Mouse (Mus musculus) heart, embryonic 15.5 days (tissue): ENCODE results near the gene Ublcp1. TPM values are rescaled to one million over a fixed set of nuclear protein-coding genes. Genes with fewer than 3 reads are reported as not detected.

Experiments used
- ATAC-seq: fragments of 200-750 bp; cut with Nextera tagmentation; replicated peaks from 2 replicates; pipeline ENCODE4 v1.8.0; 2017; ENCODE audit warnings: low read depth, moderate TSS enrichment; ENCODE audit not compliant: insufficient number of reproducible peaks, insufficient read depth, low FRiP score
- H3K27ac ChIP-seq: fragments of 300-500 bp; sonication (generic); 2 replicates; pipeline ENCODE4 v1.5.1; 2015; ENCODE audit warnings: mild to moderate bottlenecking, inconsistent platforms
- H3K27me3 ChIP-seq: fragments of 300-500 bp; sonication (generic); 2 replicates; pipeline ENCODE4 v1.6.1; 2015; ENCODE audit warnings: inconsistent platforms
- H3K36me3 ChIP-seq: fragments of 300-500 bp; sonication (generic); 2 replicates; pipeline ENCODE4 v1.6.1; 2015; ENCODE audit warnings: mild to moderate bottlenecking, inconsistent platforms
- H3K4me1 ChIP-seq: fragments of 300-500 bp; sonication (generic); replicated peaks from 2 replicates; pipeline ENCODE4 v1.6.1; 2015; ENCODE audit warnings: inconsistent platforms
- H3K4me2 ChIP-seq: fragments of 300-500 bp; sonication (generic); 2 replicates; pipeline ENCODE4 v1.6.1; 2015; ENCODE audit warnings: inconsistent platforms, mild to moderate bottlenecking, moderate library complexity
- H3K4me3 ChIP-seq: fragments of 300-500 bp; sonication (generic); 2 replicates; pipeline ENCODE4 v1.5.1; 2015; ENCODE audit warnings: mild to moderate bottlenecking, inconsistent platforms
- H3K9ac ChIP-seq: fragments of 300-500 bp; sonication (generic); 2 replicates; pipeline ENCODE4 v1.6.1; 2015; ENCODE audit warnings: mild to moderate bottlenecking, inconsistent platforms
- H3K9me3 ChIP-seq: fragments of 300-500 bp; sonication (generic); replicated peaks from 2 replicates; pipeline ENCODE4 v1.6.1; 2016; ENCODE audit warnings: inconsistent platforms
- WGBS: fragments of 180-500 bp; shearing (Covaris S2); methylation state at CpG from one replicate; pipeline ENCODE4 v1.1.7; 2015; ENCODE audit warnings: mixed read lengths; 5-methylcytosine and 5-hydroxymethylcytosine counted together
- polyA plus RNA-seq: library from polyadenylated mRNA; unstranded; fragments of >200 nt; fragmentation: Nextera tagmentation; extraction: Ambion mirVana; gene quantifications from 2 replicates; pipeline ENCODE4 v1.2.1, GENCODE M21; 2015

Ublcp1 gene
- polyA plus RNA-seq, 1 experiment from 2014 or later = 38.7 TPM

DNA sequence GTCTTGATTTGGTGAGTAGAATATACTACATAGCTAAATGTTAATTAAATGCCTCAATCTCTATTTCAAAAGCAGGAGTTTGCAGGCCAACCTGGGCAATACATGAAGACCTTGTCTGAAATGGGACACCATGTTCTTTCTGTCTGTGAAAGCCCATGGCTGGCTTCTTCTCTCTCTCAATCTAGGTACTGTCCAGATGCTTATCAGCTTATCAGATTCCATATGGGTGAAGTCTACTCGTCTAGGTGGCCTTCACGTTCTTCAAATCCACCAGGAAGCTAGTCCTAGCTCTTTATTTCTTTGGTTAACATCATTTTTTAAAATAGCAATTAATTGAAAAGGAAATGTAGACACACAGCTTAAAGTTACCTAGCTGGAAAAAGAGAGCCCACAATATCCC is 39.6 kb upstream of the Ublcp1 start:
- H3K36me3 ChIP-seq = no peaks in the 10 kb centered on the region

DNA sequence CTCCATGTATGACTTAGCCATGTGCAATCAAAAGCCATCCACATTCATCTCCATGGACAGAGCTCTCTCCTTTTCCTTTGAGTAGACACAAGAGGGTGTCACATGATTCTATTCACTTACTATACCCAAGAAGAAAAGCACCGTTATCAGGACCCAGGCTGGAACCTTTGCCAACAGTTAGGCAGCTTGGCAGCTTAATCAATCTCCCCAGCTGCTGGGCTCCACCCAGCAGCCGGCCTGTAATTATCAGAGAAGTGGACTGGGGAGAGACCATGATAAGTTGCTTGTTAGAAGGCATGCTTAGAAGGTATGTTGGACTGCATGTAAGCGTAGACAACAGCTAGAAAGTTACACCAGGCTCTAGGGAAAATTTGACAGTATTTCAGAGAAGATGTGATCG is 38.6 kb upstream of the Ublcp1 start:
- no peak overlapping the region for H3K9ac ChIP-seq
- H3K4me3 ChIP-seq = no peak overlapping the region
- peaks cover 11% of the 10 kb centered on the region for H3K4me1 ChIP-seq
- H3K9me3 ChIP-seq = no peaks in the 10 kb centered on the region
- H3K4me2 ChIP-seq = no peak overlapping the region; the same call in 1 of the 2 replicates
- H3K27me3 ChIP-seq = no peaks in the 10 kb centered on the region
- no peak overlapping the region for H3K27ac ChIP-seq
- no peaks in the 10 kb centered on the region for H3K36me3 ChIP-seq
- 30% methylated on average over 4 of the region's 4 CpGs for WGBS
- ATAC-seq = no peak

More for the DNA sequence above, 39.6 kb upstream of the Ublcp1 start:
- Histone ChIP-seq H3K9me3 (no peaks in the 10 kb centered on the region), H3K4me1 (peaks cover 11% of the 10 kb centered on the region), H3K4me3 (no peak overlapping the region), H3K9ac (no peak overlapping the region), H3K27me3 (no peaks in the 10 kb centered on the region), H3K27ac (no peak overlapping the region), H3K4me2 (no peak overlapping the region)
- ATAC-seq = no peak
- WGBS = 77% methylated on average over 2 of the region's 2 CpGs

DNA sequence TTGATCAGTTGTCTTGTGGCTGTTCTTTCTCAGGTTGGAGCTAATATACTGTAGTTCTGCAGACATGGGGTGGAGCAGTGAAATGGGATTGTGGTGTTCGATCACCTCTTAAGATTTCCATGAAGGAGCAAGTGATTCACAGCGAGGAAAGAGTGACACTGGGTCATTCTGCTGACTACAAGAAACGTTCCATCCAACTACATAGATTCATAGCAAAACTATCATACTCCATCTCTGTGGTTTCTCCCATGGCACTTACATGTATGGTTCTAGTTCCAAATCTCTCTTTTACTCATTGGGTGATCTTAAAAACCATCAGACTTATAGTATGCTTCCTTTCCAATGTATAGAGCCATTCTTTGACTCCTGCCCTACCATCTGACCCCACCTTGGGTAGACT is 34.5 kb upstream of the Ublcp1 start:
- no peaks in the 10 kb centered on the region for H3K36me3 ChIP-seq
- 78% methylated on average over 3 of the region's 3 CpGs for WGBS
- no peaks in the 10 kb centered on the region for H3K27me3 ChIP-seq
- H3K9me3 ChIP-seq = no peaks in the 10 kb centered on the region
- no peak overlapping the region for H3K27ac ChIP-seq
- peaks cover 7% of the 10 kb centered on the region for H3K4me1 ChIP-seq
- H3K4me3 ChIP-seq = no peak overlapping the region
- H3K9ac ChIP-seq = no peak overlapping the region
- ATAC-seq = no peak
- no peak overlapping the region for H3K4me2 ChIP-seq

DNA sequence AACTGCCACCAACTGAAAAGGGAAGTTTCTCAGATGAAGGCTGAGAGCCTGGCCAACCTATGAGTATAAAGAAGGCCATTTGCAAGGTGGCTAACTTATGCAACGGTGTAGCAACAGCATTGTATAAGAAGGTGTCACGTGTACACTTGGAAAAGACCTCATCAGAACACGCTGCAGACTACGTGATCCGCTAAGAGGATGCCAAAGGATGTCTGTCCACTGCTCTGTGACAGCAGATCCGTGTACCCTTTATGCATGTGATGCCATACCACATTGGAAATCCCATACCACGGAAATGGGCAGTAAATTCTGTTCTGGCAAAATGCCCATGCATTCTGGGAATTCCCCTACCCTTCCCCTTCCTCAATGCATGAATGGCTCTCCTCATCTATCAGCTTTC is 33.8 kb upstream of the Ublcp1 start:
- no peaks in the 10 kb centered on the region for H3K27me3 ChIP-seq
- 77% methylated on average over 7 of the region's 7 CpGs for WGBS
- peaks cover 7% of the 10 kb centered on the region for H3K4me1 ChIP-seq

DNA sequence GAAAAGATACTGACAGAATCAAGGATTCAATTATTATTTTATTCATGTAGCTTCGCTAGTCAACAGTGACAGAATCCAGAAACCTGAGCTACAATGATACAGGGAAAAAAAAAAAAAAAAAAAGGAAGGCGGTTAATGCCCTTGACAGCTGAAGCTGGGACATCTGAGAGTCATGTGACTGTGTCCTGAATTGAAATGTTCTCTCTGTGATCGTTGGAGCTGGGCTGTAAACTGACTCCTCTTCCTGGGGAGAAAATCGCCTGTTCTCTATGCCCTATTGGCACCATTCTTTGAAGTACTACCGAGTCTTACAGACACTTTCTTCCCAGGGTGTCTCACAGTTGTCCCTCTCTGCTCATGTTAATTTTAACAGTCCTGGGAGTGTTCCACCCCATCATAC is 32.6 kb upstream of the Ublcp1 start:
- no peaks in the 10 kb centered on the region for H3K9me3 ChIP-seq
- WGBS = 49% methylated on average over 5 of the region's 5 CpGs
- ATAC-seq = no peak

More for the DNA sequence above, 33.8 kb upstream of the Ublcp1 start:
- H3K4me3 ChIP-seq = no peak overlapping the region
- no peak overlapping the region for H3K4me2 ChIP-seq
- no peaks in the 10 kb centered on the region for H3K9me3 ChIP-seq
- ATAC-seq = no peak
- H3K9ac ChIP-seq = no peak overlapping the region
- H3K36me3 ChIP-seq = no peaks in the 10 kb centered on the region
- no peak overlapping the region for H3K27ac ChIP-seq

DNA sequence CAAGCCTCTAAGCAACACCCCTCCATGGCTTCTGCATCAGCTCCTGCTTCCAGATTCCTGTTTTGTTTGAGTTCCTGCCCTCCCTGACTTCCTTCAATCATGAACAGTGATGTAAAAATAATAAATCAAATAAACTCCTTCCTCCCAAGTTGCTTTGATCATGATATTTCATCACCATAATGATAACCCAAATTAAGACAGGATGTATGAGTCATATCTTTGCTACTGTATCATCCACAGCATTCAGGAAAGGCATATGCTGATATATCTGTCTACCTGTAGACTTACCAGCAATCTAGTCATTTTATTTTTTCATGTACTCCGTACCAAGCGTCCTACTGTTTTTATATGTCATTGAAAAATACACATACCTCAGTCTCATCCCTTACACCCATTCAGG is 31.2 kb upstream of the Ublcp1 start:
- no peaks in the 10 kb centered on the region for H3K27me3 ChIP-seq
- no peak overlapping the region for H3K4me3 ChIP-seq
- H3K27ac ChIP-seq = no peak overlapping the region
- H3K36me3 ChIP-seq = no peaks in the 10 kb centered on the region
- ATAC-seq = no peak
- H3K4me2 ChIP-seq = no peak overlapping the region
- H3K9me3 ChIP-seq = no peaks in the 10 kb centered on the region
- H3K4me1 ChIP-seq = peaks cover 5% of the 10 kb centered on the region; the same call in 1 of the 2 replicates
- WGBS = 77% methylated on average over 2 of the region's 2 CpGs
- H3K9ac ChIP-seq = no peak overlapping the region

More for the DNA sequence above, 32.6 kb upstream of the Ublcp1 start:
- peaks cover 5% of the 10 kb centered on the region; the same call in 1 of the 2 replicates for H3K4me1 ChIP-seq
- no peak overlapping the region for H3K27ac ChIP-seq
- no peak overlapping the region for H3K4me2 ChIP-seq
- no peak overlapping the region for H3K4me3 ChIP-seq
- no peaks in the 10 kb centered on the region for H3K27me3 ChIP-seq
- H3K9ac ChIP-seq = no peak overlapping the region
- no peaks in the 10 kb centered on the region for H3K36me3 ChIP-seq

DNA sequence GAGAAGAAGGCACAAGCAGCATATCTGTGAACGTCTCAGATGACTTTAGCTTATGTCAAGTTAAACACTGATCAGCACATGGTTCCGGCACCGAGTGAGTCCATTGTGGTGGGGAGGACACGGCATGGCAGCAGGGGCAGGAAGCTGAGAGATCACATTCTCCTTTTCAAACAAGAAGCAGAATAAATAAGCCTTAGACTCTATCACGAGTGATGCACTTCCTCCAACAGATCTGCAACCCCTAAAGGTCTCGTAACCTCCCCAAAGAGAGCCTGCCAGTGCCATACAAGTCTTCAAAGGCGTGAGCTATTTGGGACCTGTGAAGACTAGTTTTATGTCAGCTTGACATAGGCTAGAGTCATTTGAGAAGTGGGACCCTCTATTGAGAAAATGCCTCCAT is 30.7 kb upstream of the Ublcp1 start:
- H3K9me3 ChIP-seq = no peaks in the 10 kb centered on the region
- ATAC-seq = no peak
- H3K9ac ChIP-seq = no peak overlapping the region
- no peak overlapping the region for H3K27ac ChIP-seq
- WGBS = 64% methylated on average over 7 of the region's 7 CpGs
- H3K4me3 ChIP-seq = no peak overlapping the region
- no peaks in the 10 kb centered on the region for H3K27me3 ChIP-seq
- no peak overlapping the region for H3K4me2 ChIP-seq
- no peaks in the 10 kb centered on the region for H3K36me3 ChIP-seq
- H3K4me1 ChIP-seq = peaks cover 9% of the 10 kb centered on the region; the same call in 1 of the 2 replicates

DNA sequence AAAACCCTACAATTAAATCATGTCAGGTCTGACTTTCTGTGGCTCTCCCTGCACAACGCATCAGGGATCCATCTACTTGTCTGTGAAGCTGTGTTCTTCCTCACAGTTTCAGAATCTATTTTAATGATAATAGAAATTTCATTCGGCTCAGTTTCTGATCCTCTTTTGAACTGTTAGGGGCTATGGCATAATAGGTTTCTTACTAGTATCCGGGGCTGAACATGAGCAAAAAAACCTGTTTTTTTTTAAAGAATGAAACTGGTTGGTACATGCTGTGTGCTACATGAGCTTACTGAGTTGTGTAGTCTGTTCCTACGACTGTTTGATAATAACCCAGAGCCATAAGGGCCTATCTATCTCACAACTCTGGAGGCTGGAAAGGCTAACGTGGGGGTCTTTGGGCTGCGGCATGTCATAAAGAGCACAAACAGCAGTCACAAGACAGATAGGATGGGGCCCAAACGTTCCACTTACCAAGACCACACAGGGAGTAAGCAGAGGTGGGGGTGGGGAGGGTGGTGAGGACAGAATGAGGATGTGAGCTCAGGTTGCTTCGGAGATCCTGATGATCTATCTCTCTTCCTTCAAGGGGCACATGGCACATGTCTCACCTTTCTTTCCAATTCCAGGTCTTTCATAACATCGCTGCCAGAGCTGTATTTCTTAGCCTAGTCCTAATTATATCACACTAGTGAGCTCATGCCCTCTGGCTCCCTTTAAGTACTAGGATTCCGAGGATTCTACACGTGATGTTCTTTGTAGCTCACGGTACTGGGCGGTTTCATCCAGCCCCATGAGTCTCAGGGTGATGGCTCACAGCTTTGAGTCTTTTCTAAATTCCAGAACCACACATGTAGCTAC is 28.3 kb upstream of the Ublcp1 start:
- no peak overlapping the region for H3K4me2 ChIP-seq

DNA sequence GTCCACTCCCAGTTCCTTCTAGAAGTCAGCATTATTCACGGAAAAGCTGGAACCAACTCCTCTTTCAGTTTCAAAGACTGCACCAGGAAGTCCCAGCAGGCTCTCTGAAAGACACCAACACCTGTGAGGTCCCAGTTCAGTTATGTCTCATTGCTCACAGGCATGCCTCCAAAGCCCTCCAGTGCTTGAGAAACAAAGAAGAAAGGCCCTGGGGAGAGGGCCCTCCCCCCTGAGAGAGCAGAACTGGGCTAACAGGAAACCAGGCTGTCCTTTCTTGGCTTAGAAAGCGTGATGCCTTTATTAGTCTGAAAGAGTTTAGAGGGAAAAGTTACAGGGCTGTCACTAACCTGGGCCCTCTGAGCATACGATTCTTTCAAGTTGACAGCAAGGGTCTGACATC is 25.9 kb upstream of the Ublcp1 start:
- WGBS = 46% methylated on average over 3 of the region's 3 CpGs
- Histone ChIP-seq H3K9ac (no peak overlapping the region), H3K4me1 (peaks cover 9% of the 10 kb centered on the region; the same call in 1 of the 2 replicates), H3K27ac (peak overlapping the region; percentile 2), H3K9me3 (no peaks in the 10 kb centered on the region), H3K4me3 (no peak overlapping the region), H3K36me3 (no peaks in the 10 kb centered on the region), H3K4me2 (no peak overlapping the region), H3K27me3 (no peaks in the 10 kb centered on the region)
- ATAC-seq = no peak; the same call in 1 of the 2 replicates

More for the DNA sequence above, 28.3 kb upstream of the Ublcp1 start:
- H3K9me3 ChIP-seq = no peaks in the 10 kb centered on the region
- no peak overlapping the region for H3K27ac ChIP-seq
- no peaks in the 10 kb centered on the region for H3K27me3 ChIP-seq
- no peaks in the 10 kb centered on the region for H3K36me3 ChIP-seq
- no peak for ATAC-seq
- H3K9ac ChIP-seq = no peak overlapping the region
- no peak overlapping the region for H3K4me3 ChIP-seq
- WGBS = 41% methylated on average over 13 of the region's 13 CpGs
- peaks cover 9% of the 10 kb centered on the region; the same call in 1 of the 2 replicates for H3K4me1 ChIP-seq

DNA sequence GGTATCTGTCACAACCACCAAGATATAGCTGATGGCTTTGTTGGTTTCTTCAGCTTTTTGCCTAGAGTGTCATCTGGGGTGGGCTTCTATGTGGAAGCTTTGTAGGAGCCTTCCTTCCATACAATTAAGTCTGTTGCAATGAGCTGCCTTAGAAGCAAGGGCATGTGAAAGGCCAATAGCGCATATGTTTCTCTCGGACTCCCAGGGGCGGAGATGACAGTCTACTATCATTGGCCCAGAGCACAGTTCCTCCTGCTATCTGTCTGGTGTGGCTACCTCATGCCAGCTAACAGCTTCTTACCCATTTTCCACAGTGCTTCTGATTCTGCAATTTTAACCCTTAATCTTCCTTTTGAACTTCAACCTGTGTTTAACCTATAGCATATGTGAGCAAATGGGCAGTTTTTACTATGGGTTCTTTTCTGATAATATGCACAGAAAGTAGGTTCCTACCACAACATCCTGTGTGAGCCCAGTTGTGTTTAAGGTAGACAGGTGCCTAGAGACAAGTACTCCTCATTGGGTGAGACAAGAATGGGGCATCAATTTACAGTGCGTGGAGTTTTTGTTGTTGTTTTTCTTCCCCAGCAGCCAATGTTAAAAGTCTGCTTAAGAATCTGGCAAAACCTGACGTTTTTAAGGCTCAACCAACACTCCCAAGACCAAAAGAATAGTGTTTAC is 24.5 kb upstream of the Ublcp1 start:
- H3K9ac ChIP-seq = no peak overlapping the region
- ATAC-seq = no peak
- H3K36me3 ChIP-seq = no peaks in the 10 kb centered on the region
- no peaks in the 10 kb centered on the region for H3K27me3 ChIP-seq
- H3K4me2 ChIP-seq = no peak overlapping the region
- H3K4me3 ChIP-seq = no peak overlapping the region
- peaks cover 9% of the 10 kb centered on the region; the same call in 1 of the 2 replicates for H3K4me1 ChIP-seq
- H3K9me3 ChIP-seq = no peaks in the 10 kb centered on the region
- H3K27ac ChIP-seq = no peak overlapping the region
- WGBS = 76% methylated on average over 5 of the region's 5 CpGs

DNA sequence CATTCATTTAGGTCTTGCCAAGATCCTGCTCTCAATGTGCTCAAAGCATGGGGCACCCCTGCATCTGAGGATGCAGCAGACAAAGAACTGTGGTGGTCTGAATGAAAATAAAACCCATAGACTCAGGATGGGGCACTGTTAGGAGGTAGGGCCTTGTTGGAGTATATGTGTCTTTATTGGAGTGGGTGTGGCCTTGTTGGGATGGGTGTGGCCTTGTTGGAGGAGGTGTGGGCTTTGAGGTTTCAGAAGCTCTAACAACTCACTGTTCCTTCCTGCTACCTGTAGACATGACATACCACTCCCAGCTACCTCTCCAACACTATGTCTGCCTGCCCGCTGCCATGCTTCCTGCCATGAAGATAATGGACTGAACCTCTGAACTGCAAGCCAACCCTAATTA is 18.8 kb upstream of the Ublcp1 start:
- 84% methylated on average over 1 of the region's 1 CpGs for WGBS
- H3K4me3 ChIP-seq = no peak overlapping the region
- no peak for ATAC-seq
- H3K9ac ChIP-seq = no peak overlapping the region
- H3K4me1 ChIP-seq = no peaks in the 10 kb centered on the region
- H3K9me3 ChIP-seq = no peaks in the 10 kb centered on the region
- H3K4me2 ChIP-seq = no peak overlapping the region
- no peaks in the 10 kb centered on the region for H3K36me3 ChIP-seq
- H3K27ac ChIP-seq = no peak overlapping the region
- no peaks in the 10 kb centered on the region for H3K27me3 ChIP-seq
